Mouse (Mus musculus) brown adipose tissue, adult 24 weeks (tissue): ENCODE data around the gene Zdhhc1. TPM values are rescaled to one million over a fixed set of nuclear protein-coding genes. Genes with fewer than 3 reads are reported as not detected.

ENCODE experiments used
- H3K27ac ChIP-seq: fragments of 200-500 bp; replicated peaks from 2 replicates; pipeline ENCODE4 v1.5.1; 2012; ENCODE audit warnings: low read depth, mild to moderate bottlenecking, low read length
- H3K4me1 ChIP-seq: fragments of 200-500 bp; 2 replicates; pipeline ENCODE4 v1.6.1; 2012; ENCODE audit warnings: low read length, mixed read lengths; ENCODE audit not compliant: control insufficient read depth, insufficient read depth, insufficient read length
- H3K4me3 ChIP-seq: fragments of 200-500 bp; 2 replicates; pipeline ENCODE4 v1.5.1; 2012; ENCODE audit warnings: low read depth, mild to moderate bottlenecking, low read length, moderate library complexity; ENCODE audit not compliant: insufficient read depth
- polyA plus RNA-seq: library from polyadenylated mRNA; stranded (reverse); fragments of >200 nt; gene quantifications from 2 replicates; pipeline ENCODE4 v1.2.4, GENCODE M21; 2012; ENCODE audit not compliant: missing spikeins, insufficient read depth, insufficient read length

Gene Zdhhc1
- polyA plus RNA-seq, 1 experiment = 10.2 TPM

GRCm38 (mm10) chr8:105468002-105468720 is 28.5 kb downstream of the Zdhhc1 start:
- no peak overlapping the region for H3K4me3 ChIP-seq

GRCm38 (mm10) chr8:105467396-105467985 is 29.2 kb downstream of the Zdhhc1 start:
- Histone ChIP-seq H3K4me1 (peaks cover 9% of the 10 kb centered on the region), H3K27ac (no peak overlapping the region), H3K4me3 (no peak overlapping the region)

More at GRCm38 (mm10) chr8:105468002-105468720, 28.5 kb downstream of the Zdhhc1 start:
- H3K27ac ChIP-seq = no peak overlapping the region
- peaks cover 11% of the 10 kb centered on the region for H3K4me1 ChIP-seq

- H3K4me3 ChIP-seq = no peak overlapping the region
- peaks cover 9% of the 10 kb centered on the region for H3K4me1 ChIP-seq
- no peak overlapping the region for H3K27ac ChIP-seq
These were observed 29.9 kb downstream of the Zdhhc1 start for GRCm38 (mm10) chr8:105466700-105467291.

- Histone ChIP-seq H3K27ac (no peak overlapping the region), H3K4me3 (no peak overlapping the region), H3K4me1 (peaks cover 9% of the 10 kb centered on the region)
These were observed 30.5 kb downstream of the Zdhhc1 start for GRCm38 (mm10) chr8:105466246-105466645.

GRCm38 (mm10) chr8:105464595-105464994 is 32.1 kb downstream of the Zdhhc1 start:
- H3K4me1 ChIP-seq = peaks cover 3% of the 10 kb centered on the region
- no peak overlapping the region for H3K27ac ChIP-seq
- H3K4me3 ChIP-seq = no peak overlapping the region

- Histone ChIP-seq H3K4me1 (no peaks in the 10 kb centered on the region), H3K27ac (no peak overlapping the region)
These were observed 35.5 kb downstream of the Zdhhc1 start for GRCm38 (mm10) chr8:105461085-105461803.

GRCm38 (mm10) chr8:105455218-105455617 is 41.5 kb downstream of the Zdhhc1 start:
- 0 out of 2 replicates have a peak overlapping the region, but pooled peaks have one; percentile 3 for H3K27ac ChIP-seq
- H3K4me1 ChIP-seq = no peaks in the 10 kb centered on the region; the same call in 1 of the 2 replicates
- no peak overlapping the region for H3K4me3 ChIP-seq

More at GRCm38 (mm10) chr8:105461085-105461803, 35.5 kb downstream of the Zdhhc1 start:
- no peak overlapping the region for H3K4me3 ChIP-seq

- no peak overlapping the region for H3K27ac ChIP-seq
- H3K4me3 ChIP-seq = no peak overlapping the region
These were observed 42.6 kb downstream of the Zdhhc1 start for GRCm38 (mm10) chr8:105454088-105454487.

GRCm38 (mm10) chr8:105453296-105453695 is 43.4 kb downstream of the Zdhhc1 start:
- H3K4me1 ChIP-seq = no peaks in the 10 kb centered on the region; the same call in 1 of the 2 replicates
- peak overlapping the region; percentile 78 for H3K27ac ChIP-seq
- H3K4me3 ChIP-seq = no peak overlapping the region

More at GRCm38 (mm10) chr8:105454088-105454487, 42.6 kb downstream of the Zdhhc1 start:
- H3K4me1 ChIP-seq = no peaks in the 10 kb centered on the region; the same call in 1 of the 2 replicates

- Histone ChIP-seq H3K27ac (0 out of 2 replicates have a peak overlapping the region, but pooled peaks have one; percentile 1), H3K4me3 (no peak overlapping the region), H3K4me1 (no peaks in the 10 kb centered on the region; the same call in 1 of the 2 replicates)
These were observed 44.6 kb downstream of the Zdhhc1 start for GRCm38 (mm10) chr8:105451903-105452603.

- Histone ChIP-seq H3K4me3 (no peak overlapping the region), H3K4me1 (no peaks in the 10 kb centered on the region; the same call in 1 of the 2 replicates), H3K27ac (no peak overlapping the region)
These were observed 45.7 kb downstream of the Zdhhc1 start for GRCm38 (mm10) chr8:105450977-105451376.

- H3K27ac ChIP-seq = no peak overlapping the region
- H3K4me1 ChIP-seq = no peaks in the 10 kb centered on the region; the same call in 1 of the 2 replicates
- H3K4me3 ChIP-seq = no peak overlapping the region
These were observed 48.1 kb downstream of the Zdhhc1 start for GRCm38 (mm10) chr8:105448596-105448995.

- Histone ChIP-seq H3K4me3 (no peak overlapping the region), H3K27ac (no peak overlapping the region), H3K4me1 (no peaks in the 10 kb centered on the region; the same call in 1 of the 2 replicates)
These were observed 48.5 kb downstream of the Zdhhc1 start for GRCm38 (mm10) chr8:105448188-105448587.

GRCm38 (mm10) chr8:105446127-105446552 is 50.6 kb downstream of the Zdhhc1 start:
- Histone ChIP-seq H3K4me1 (0 out of 2 replicates have a peak, but pooled peaks cover 2% of the 10 kb centered on the region), H3K4me3 (no peak overlapping the region), H3K27ac (no peak overlapping the region)
